Mouse (Mus musculus) left cerebral cortex, postnatal 25 days (tissue): ENCODE results near the gene 1500009L16Rik. TPM values are rescaled to one million over a fixed set of nuclear protein-coding genes. Genes with fewer than 3 reads are reported as not detected.

Experiments used
- total RNA-seq, 2 experiments: library from RNA; stranded (reverse); gene quantifications; 2 replicates each; pipeline ENCODE4 v1.2.3; 2021

Gene 1500009L16Rik
- total RNA-seq, 2 experiments from 2014 or later, result 13.3 to 21.9 TPM

Other genes with a start within 250 kb of the 1500009L16Rik start
- gene Aldh1l2, start 188.7 kb upstream of the 1500009L16Rik start, total RNA-seq, result 1 to 10 TPM; 1.7 to 2.5 TPM
- gene Washc4, start 179.1 kb upstream of the 1500009L16Rik start, total RNA-seq, result 10 to 100 TPM; 23.1 to 25.7 TPM
- gene Appl2, start 74.1 kb upstream of the 1500009L16Rik start, total RNA-seq, result 10 to 100 TPM; 49.6 to 56.0 TPM